Mouse (Mus musculus) heart, embryonic 12.5 days (tissue): ENCODE data around the gene Tex2. TPM values are rescaled to one million over a fixed set of nuclear protein-coding genes. Genes with fewer than 3 reads are reported as not detected.

Source experiments
- ATAC-seq: fragments of 200-750 bp; cut with Nextera tagmentation; 2 replicates; pipeline ENCODE4 v1.8.0; 2017; ENCODE audit warnings: moderate TSS enrichment, moderate library complexity; ENCODE audit not compliant: insufficient number of reproducible peaks, low FRiP score
- H3K27ac ChIP-seq: fragments of 300-500 bp; sonication (generic); 2 replicates; pipeline ENCODE4 v1.5.1; 2016; ENCODE audit warnings: mild to moderate bottlenecking, moderate library complexity; ENCODE audit not compliant: poor library complexity, severe bottlenecking
- H3K27me3 ChIP-seq: fragments of 300-500 bp; sonication (generic); replicated peaks from 2 replicates; pipeline ENCODE4 v1.6.1; 2016; ENCODE audit warnings: mild to moderate bottlenecking, moderate library complexity
- H3K36me3 ChIP-seq: fragments of 300-500 bp; sonication (generic); 2 replicates; pipeline ENCODE4 v1.6.1; 2016; ENCODE audit warnings: mild to moderate bottlenecking, moderate library complexity
- H3K4me1 ChIP-seq: fragments of 300-500 bp; sonication (generic); replicated peaks from 2 replicates; pipeline ENCODE4 v1.6.1; 2016; ENCODE audit warnings: mild to moderate bottlenecking
- H3K4me2 ChIP-seq: fragments of 300-500 bp; sonication (generic); 2 replicates; pipeline ENCODE4 v1.6.1; 2016; ENCODE audit warnings: mild to moderate bottlenecking, moderate library complexity
- H3K4me3 ChIP-seq: fragments of 300-500 bp; sonication (generic); 2 replicates; pipeline ENCODE4 v1.5.1; 2016; ENCODE audit warnings: mild to moderate bottlenecking
- H3K9ac ChIP-seq: fragments of 300-500 bp; sonication (generic); 2 replicates; pipeline ENCODE4 v1.6.1; 2016; ENCODE audit warnings: mild to moderate bottlenecking, moderate library complexity
- H3K9me3 ChIP-seq: fragments of 300-500 bp; sonication (generic); replicated peaks from 2 replicates; pipeline ENCODE4 v1.6.1; 2016; ENCODE audit warnings: mild to moderate bottlenecking, moderate library complexity
- WGBS: fragments of 180-500 bp; shearing (Covaris S2); methylation state at CpG from one replicate; pipeline ENCODE4 v1.1.7; 2016; 5-methylcytosine and 5-hydroxymethylcytosine counted together
- polyA plus RNA-seq: library from polyadenylated mRNA; unstranded; fragments of >200 nt; fragmentation: Nextera tagmentation; extraction: Ambion mirVana; gene quantifications from 2 replicates; pipeline ENCODE4 v1.2.1, GENCODE M21; 2016

Gene Tex2
- polyA plus RNA-seq, 1 experiment from 2014 or later, result 19.8 TPM

- 59% methylated on average over 3 of the region's 3 CpGs for WGBS
- H3K4me2 ChIP-seq, result no peak overlapping the region
- H3K9me3 ChIP-seq, result no peaks in the 10 kb centered on the region
- H3K36me3 ChIP-seq, result peaks cover 6% of the 10 kb centered on the region; the same call in 1 of the 2 replicates
- ATAC-seq, result no peak
- H3K9ac ChIP-seq, result no peak overlapping the region
- H3K4me1 ChIP-seq, result peaks cover 15% of the 10 kb centered on the region
- H3K27ac ChIP-seq, result no peak overlapping the region
- no peaks in the 10 kb centered on the region for H3K27me3 ChIP-seq
- H3K4me3 ChIP-seq, result no peak overlapping the region
These were observed 92.8 kb downstream of the Tex2 start for GRCm38 (mm10) chr11:106520404-106520803.

- H3K27me3 ChIP-seq, result no peaks in the 10 kb centered on the region
- no peak overlapping the region for H3K27ac ChIP-seq
- no peak overlapping the region for H3K4me2 ChIP-seq
- no peak for ATAC-seq
- WGBS, result 64% methylated on average over 4 of the region's 4 CpGs
- peaks cover 23% of the 10 kb centered on the region for H3K4me1 ChIP-seq
- H3K9ac ChIP-seq, result no peak overlapping the region
- no peak overlapping the region for H3K4me3 ChIP-seq
- no peaks in the 10 kb centered on the region for H3K36me3 ChIP-seq
- H3K9me3 ChIP-seq, result no peaks in the 10 kb centered on the region
These were observed 93.7 kb downstream of the Tex2 start for GRCm38 (mm10) chr11:106519519-106519918.

- H3K27ac ChIP-seq, result no peak overlapping the region
- peaks cover 32% of the 10 kb centered on the region for H3K4me1 ChIP-seq
- 29% methylated on average over 4 of the region's 4 CpGs for WGBS
- no peaks in the 10 kb centered on the region for H3K9me3 ChIP-seq
- H3K9ac ChIP-seq, result no peak overlapping the region
- H3K4me2 ChIP-seq, result no peak overlapping the region
- H3K4me3 ChIP-seq, result no peak overlapping the region
- H3K36me3 ChIP-seq, result no peaks in the 10 kb centered on the region
- H3K27me3 ChIP-seq, result no peaks in the 10 kb centered on the region
- no peak for ATAC-seq
These were observed 94.8 kb downstream of the Tex2 start for GRCm38 (mm10) chr11:106518391-106518790.

GRCm38 (mm10) chr11:106515079-106515745 is 98.0 kb downstream of the Tex2 start:
- H3K4me3 ChIP-seq, result no peak overlapping the region
- no peak overlapping the region for H3K9ac ChIP-seq
- peaks cover 19% of the 10 kb centered on the region for H3K36me3 ChIP-seq
- ATAC-seq, result no peak
- no peaks in the 10 kb centered on the region for H3K9me3 ChIP-seq
- H3K4me1 ChIP-seq, result peaks cover 30% of the 10 kb centered on the region
- H3K4me2 ChIP-seq, result no peak overlapping the region
- WGBS, result 68% methylated on average over 16 of the region's 16 CpGs
- no peaks in the 10 kb centered on the region for H3K27me3 ChIP-seq
- H3K27ac ChIP-seq, result no peak overlapping the region

GRCm38 (mm10) chr11:106514446-106514845 is 98.8 kb downstream of the Tex2 start:
- ATAC-seq, result no peak
- peaks cover 27% of the 10 kb centered on the region for H3K4me1 ChIP-seq
- no peaks in the 10 kb centered on the region for H3K9me3 ChIP-seq
- no peak overlapping the region for H3K4me3 ChIP-seq
- no peaks in the 10 kb centered on the region for H3K27me3 ChIP-seq
- H3K27ac ChIP-seq, result peak overlapping the region; percentile 6; the same call in 1 of the 2 replicates
- H3K36me3 ChIP-seq, result peaks cover 23% of the 10 kb centered on the region
- no peak overlapping the region for H3K4me2 ChIP-seq
- H3K9ac ChIP-seq, result peak overlapping the region; percentile 2; the same call in 1 of the 2 replicates
- 31% methylated on average over 5 of the region's 5 CpGs for WGBS

GRCm38 (mm10) chr11:106513166-106513565 is 100.1 kb downstream of the Tex2 start:
- peaks cover 35% of the 10 kb centered on the region for H3K36me3 ChIP-seq
- no peaks in the 10 kb centered on the region for H3K27me3 ChIP-seq
- no peak overlapping the region; the same call in 1 of the 2 replicates for H3K27ac ChIP-seq
- H3K4me2 ChIP-seq, result no peak overlapping the region
- H3K9ac ChIP-seq, result peak overlapping the region; percentile 52; the same call in 1 of the 2 replicates
- H3K4me1 ChIP-seq, result peaks cover 22% of the 10 kb centered on the region
- peak; percentile 71; the same call in 1 of the 2 replicates for ATAC-seq
- H3K9me3 ChIP-seq, result peaks cover 5% of the 10 kb centered on the region; the same call in 1 of the 2 replicates
- 51% methylated on average over 2 of the region's 2 CpGs for WGBS
- no peak overlapping the region for H3K4me3 ChIP-seq

- H3K4me3 ChIP-seq, result no peak overlapping the region
- no peak overlapping the region for H3K4me2 ChIP-seq
- H3K4me1 ChIP-seq, result peaks cover 19% of the 10 kb centered on the region
- peaks cover 5% of the 10 kb centered on the region; the same call in 1 of the 2 replicates for H3K9me3 ChIP-seq
- no peak overlapping the region for H3K27ac ChIP-seq
- ATAC-seq, result no peak
- H3K27me3 ChIP-seq, result no peaks in the 10 kb centered on the region
- no peak overlapping the region for H3K9ac ChIP-seq
- 88% methylated on average over 7 of the region's 7 CpGs for WGBS
- peaks cover 43% of the 10 kb centered on the region for H3K36me3 ChIP-seq
These were observed 101.2 kb downstream of the Tex2 start for GRCm38 (mm10) chr11:106512006-106512390.

- ATAC-seq, result no peak
- 84% methylated on average over 14 of the region's 14 CpGs for WGBS
- 0 out of 2 replicates have a peak overlapping the region, but pooled peaks have one; percentile 19 for H3K27ac ChIP-seq
These were observed 101.8 kb downstream of the Tex2 start for GRCm38 (mm10) chr11:106511236-106512005.

GRCm38 (mm10) chr11:106507638-106508037 is 105.6 kb downstream of the Tex2 start:
- Histone ChIP-seq H3K4me1 (no peaks in the 10 kb centered on the region; the same call in 1 of the 2 replicates), H3K4me3 (no peak overlapping the region), H3K9me3 (peaks cover 5% of the 10 kb centered on the region; the same call in 1 of the 2 replicates), H3K4me2 (no peak overlapping the region), H3K27ac (no peak overlapping the region), H3K27me3 (no peaks in the 10 kb centered on the region), H3K36me3 (peaks cover 57% of the 10 kb centered on the region), H3K9ac (no peak overlapping the region)
- ATAC-seq, result no peak
- 85% methylated on average over 7 of the region's 7 CpGs for WGBS

More at GRCm38 (mm10) chr11:106511236-106512005, 101.8 kb downstream of the Tex2 start:
- Histone ChIP-seq H3K4me1 (peaks cover 19% of the 10 kb centered on the region), H3K27me3 (no peaks in the 10 kb centered on the region), H3K9me3 (peaks cover 5% of the 10 kb centered on the region; the same call in 1 of the 2 replicates), H3K4me2 (no peak overlapping the region), H3K36me3 (peaks cover 49% of the 10 kb centered on the region), H3K4me3 (no peak overlapping the region), H3K9ac (no peak overlapping the region)

- H3K4me2 ChIP-seq, result no peak overlapping the region
- no peak overlapping the region for H3K27ac ChIP-seq
- WGBS, result 88% methylated on average over 6 of the region's 6 CpGs
- no peak overlapping the region for H3K4me3 ChIP-seq
- peaks cover 4% of the 10 kb centered on the region for H3K4me1 ChIP-seq
- H3K36me3 ChIP-seq, result peaks cover 46% of the 10 kb centered on the region
- no peaks in the 10 kb centered on the region for H3K27me3 ChIP-seq
- no peak overlapping the region for H3K9ac ChIP-seq
- no peak for ATAC-seq
- H3K9me3 ChIP-seq, result peaks cover 5% of the 10 kb centered on the region; the same call in 1 of the 2 replicates
These were observed 107.0 kb downstream of the Tex2 start for GRCm38 (mm10) chr11:106506211-106506610.

GRCm38 (mm10) chr11:106504129-106504528 is 109.1 kb downstream of the Tex2 start:
- no peak overlapping the region for H3K9ac ChIP-seq
- no peak overlapping the region for H3K4me3 ChIP-seq
- H3K4me2 ChIP-seq, result no peak overlapping the region
- peaks cover 4% of the 10 kb centered on the region; the same call in 1 of the 2 replicates for H3K9me3 ChIP-seq
- peaks cover 36% of the 10 kb centered on the region for H3K36me3 ChIP-seq
- peaks cover 4% of the 10 kb centered on the region for H3K4me1 ChIP-seq
- no peak overlapping the region for H3K27ac ChIP-seq
- H3K27me3 ChIP-seq, result no peaks in the 10 kb centered on the region
- ATAC-seq, result no peak
